Mouse (Mus musculus): ENCODE results near the gene Rsph1. TPM values are rescaled to one million over a fixed set of nuclear protein-coding genes. Genes with fewer than 3 reads are reported as not detected.

The Rsph1 gene
- polyA plus RNA-seq, 1 experiment from 2014 or later, result 6.7 TPM

- WGBS, result 74% methylated on average over 4 of the region's 4 CpGs
- Histone ChIP-seq H3K4me3 (no peak overlapping the region), H3K27me3 (no peaks in the 10 kb centered on the region), H3K4me2 (replicated peaks) (no peak overlapping the region), H3K27ac (replicated peaks) (no peak overlapping the region), H3K9me3 (no peaks in the 10 kb centered on the region), H3K4me1 (peaks cover 1% of the 10 kb centered on the region; the same call in 1 of the 2 replicates), H3K9ac (replicated peaks) (no peak overlapping the region), H3K36me3 (no peaks in the 10 kb centered on the region)
- no peak for ATAC-seq (replicated peaks)
Measured at GRCm38 (mm10) chr17:31259825-31260224, 17.4 kb downstream of the Rsph1 start.

- Histone ChIP-seq H3K27ac (replicated peaks) (no peak overlapping the region), H3K4me1 (peaks cover 4% of the 10 kb centered on the region; the same call in 1 of the 2 replicates), H3K27me3 (no peaks in the 10 kb centered on the region), H3K4me2 (replicated peaks) (no peak overlapping the region), H3K36me3 (no peaks in the 10 kb centered on the region), H3K4me3 (no peak overlapping the region), H3K9ac (replicated peaks) (no peak overlapping the region), H3K9me3 (no peaks in the 10 kb centered on the region)
- WGBS, result 94% methylated on average over 4 of the region's 4 CpGs
- ATAC-seq (replicated peaks), result no peak
Measured at GRCm38 (mm10) chr17:31259145-31259544, 18.0 kb downstream of the Rsph1 start.

DNA sequence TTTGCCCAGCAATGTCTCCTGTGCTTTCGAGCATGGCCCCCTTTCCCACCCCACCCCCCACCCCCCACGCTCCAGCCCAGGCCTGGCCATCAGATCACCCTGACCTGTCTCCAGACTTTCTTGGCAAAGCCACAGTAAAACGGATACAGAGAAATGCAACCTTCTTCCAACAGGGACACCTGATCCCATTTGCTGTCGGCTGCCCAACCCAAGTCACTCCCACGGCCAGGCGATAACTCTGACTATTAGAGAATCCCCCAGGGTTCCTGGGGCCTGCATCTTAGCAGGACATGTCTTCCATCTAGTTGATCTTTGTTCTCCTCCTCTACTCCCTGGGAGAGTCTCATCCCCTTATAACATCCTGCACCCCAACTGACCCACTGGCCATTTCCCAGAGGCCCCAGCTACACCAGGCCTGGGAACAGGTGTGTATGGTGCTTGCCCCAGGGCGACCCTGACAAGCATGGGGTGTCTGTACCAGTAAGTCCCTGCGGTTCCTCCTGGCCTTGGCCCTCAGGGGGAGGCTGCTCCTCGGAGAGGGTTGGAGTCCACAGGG lies 18.8 kb downstream of the Rsph1 start:
- no peaks in the 10 kb centered on the region for H3K9me3 ChIP-seq
- ATAC-seq (replicated peaks), result no peak
- peaks cover 4% of the 10 kb centered on the region; the same call in 1 of the 2 replicates for H3K4me1 ChIP-seq
- no peaks in the 10 kb centered on the region for H3K36me3 ChIP-seq
- H3K9ac ChIP-seq (replicated peaks), result no peak overlapping the region
- H3K4me2 ChIP-seq (replicated peaks), result no peak overlapping the region
- H3K4me3 ChIP-seq, result no peak overlapping the region
- H3K27me3 ChIP-seq, result no peaks in the 10 kb centered on the region
- WGBS, result 90% methylated on average over 9 of the region's 9 CpGs
- H3K27ac ChIP-seq (replicated peaks), result no peak overlapping the region

DNA sequence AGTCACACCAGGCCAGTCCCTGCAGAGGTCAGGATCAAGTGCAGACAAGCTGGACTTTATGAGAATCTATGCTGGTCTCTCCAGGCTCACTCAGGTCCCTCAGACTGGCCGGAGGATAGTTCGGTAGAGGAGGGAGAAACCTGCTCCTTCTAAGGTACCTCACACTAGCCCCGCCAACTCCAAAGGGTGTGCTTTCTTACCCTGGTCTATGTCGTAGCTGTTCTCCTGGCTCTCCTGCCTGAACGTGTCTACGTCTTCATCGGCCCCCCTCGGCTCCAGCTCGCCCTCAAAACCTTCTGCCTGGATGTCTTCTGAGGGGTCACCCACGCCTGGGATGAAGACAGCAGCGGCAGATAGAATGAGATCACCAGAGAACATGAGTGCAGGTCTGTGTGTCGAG lies 19.3 kb downstream of the Rsph1 start:
- no peaks in the 10 kb centered on the region for H3K27me3 ChIP-seq
- H3K4me1 ChIP-seq, result peaks cover 4% of the 10 kb centered on the region; the same call in 1 of the 2 replicates
- 92% methylated on average over 12 of the region's 12 CpGs for WGBS
- no peak overlapping the region for H3K4me3 ChIP-seq
- H3K4me2 ChIP-seq (replicated peaks), result no peak overlapping the region
- no peak overlapping the region for H3K9ac ChIP-seq (replicated peaks)
- no peak for ATAC-seq (replicated peaks)
- H3K36me3 ChIP-seq, result no peaks in the 10 kb centered on the region
- no peaks in the 10 kb centered on the region for H3K9me3 ChIP-seq
- no peak overlapping the region for H3K27ac ChIP-seq (replicated peaks)

- no peak overlapping the region for H3K4me2 ChIP-seq (replicated peaks)
- H3K4me1 ChIP-seq, result peaks cover 4% of the 10 kb centered on the region; the same call in 1 of the 2 replicates
- 86% methylated on average over 1 of the region's 1 CpGs for WGBS
- H3K36me3 ChIP-seq, result no peaks in the 10 kb centered on the region
- no peaks in the 10 kb centered on the region for H3K27me3 ChIP-seq
- no peaks in the 10 kb centered on the region for H3K9me3 ChIP-seq
- no peak overlapping the region for H3K9ac ChIP-seq (replicated peaks)
- H3K4me3 ChIP-seq, result no peak overlapping the region
- no peak overlapping the region for H3K27ac ChIP-seq (replicated peaks)
- ATAC-seq (replicated peaks), result no peak
Measured at GRCm38 (mm10) chr17:31257149-31257548, 20.0 kb downstream of the Rsph1 start.

DNA sequence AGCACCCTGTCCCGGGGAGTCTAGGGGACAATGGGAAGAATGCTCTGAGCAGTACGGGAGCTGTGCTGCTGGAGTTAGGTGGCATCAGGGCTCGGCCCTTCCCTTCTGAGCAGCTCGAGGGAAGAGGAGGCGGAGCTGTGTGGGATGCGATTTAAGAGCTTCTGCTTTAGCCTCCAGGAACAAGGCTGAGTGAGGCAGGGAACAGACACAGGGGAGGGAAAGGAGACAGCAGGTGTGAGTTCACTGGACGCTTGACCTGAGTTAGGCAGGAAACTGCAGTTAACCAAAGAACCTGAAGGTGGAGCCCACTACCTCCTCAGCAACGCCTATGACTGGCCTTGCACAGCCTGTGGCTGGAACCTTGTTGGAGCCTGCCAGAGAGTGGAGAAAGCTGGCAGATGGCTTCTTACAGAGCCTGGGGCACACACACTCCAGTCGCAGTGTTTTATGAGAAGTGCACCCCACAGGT lies 22.7 kb downstream of the Rsph1 start:
- H3K9me3 ChIP-seq, result no peaks in the 10 kb centered on the region
- no peak overlapping the region for H3K9ac ChIP-seq (replicated peaks)
- WGBS, result 5% methylated on average over 9 of the region's 9 CpGs
- peak; percentile 90 for ATAC-seq (replicated peaks)
- peaks cover 4% of the 10 kb centered on the region; the same call in 1 of the 2 replicates for H3K4me1 ChIP-seq
- no peak overlapping the region for H3K4me3 ChIP-seq
- H3K27ac ChIP-seq (replicated peaks), result no peak overlapping the region
- H3K4me2 ChIP-seq (replicated peaks), result no peak overlapping the region
- no peaks in the 10 kb centered on the region for H3K27me3 ChIP-seq
- H3K36me3 ChIP-seq, result no peaks in the 10 kb centered on the region

DNA sequence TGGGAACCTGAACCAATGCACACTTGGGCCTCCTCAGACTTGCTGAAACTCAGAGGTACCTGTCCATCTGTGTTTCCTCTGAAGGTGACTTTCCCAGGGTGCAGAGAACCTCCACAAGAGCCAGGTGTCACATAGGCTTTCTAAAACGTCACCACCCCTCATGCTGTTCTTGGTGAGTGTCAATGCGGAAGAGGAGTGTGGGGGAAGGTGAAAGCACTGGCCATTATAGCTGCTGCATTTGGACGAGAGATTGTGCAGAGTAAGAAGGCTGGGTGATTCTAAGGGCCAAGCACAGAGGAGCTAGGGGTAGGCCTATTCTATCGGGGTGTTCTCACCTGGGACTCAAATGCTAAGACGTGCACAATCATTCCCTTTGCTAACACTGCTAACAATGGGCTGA lies 23.2 kb downstream of the Rsph1 start:
- 64% methylated on average over 5 of the region's 5 CpGs for WGBS
- H3K4me3 ChIP-seq, result no peak overlapping the region
- H3K36me3 ChIP-seq, result no peaks in the 10 kb centered on the region
- no peak overlapping the region for H3K4me2 ChIP-seq (replicated peaks)
- no peak overlapping the region for H3K27ac ChIP-seq (replicated peaks)
- H3K27me3 ChIP-seq, result no peaks in the 10 kb centered on the region
- H3K9ac ChIP-seq (replicated peaks), result no peak overlapping the region
- no peaks in the 10 kb centered on the region for H3K9me3 ChIP-seq
- no peak for ATAC-seq (replicated peaks)
- peaks cover 4% of the 10 kb centered on the region; the same call in 1 of the 2 replicates for H3K4me1 ChIP-seq

- no peaks in the 10 kb centered on the region for H3K4me1 ChIP-seq
- no peak overlapping the region for H3K9ac ChIP-seq (replicated peaks)
- no peaks in the 10 kb centered on the region for H3K36me3 ChIP-seq
- H3K27me3 ChIP-seq, result no peaks in the 10 kb centered on the region
- ATAC-seq (replicated peaks), result no peak
- H3K4me2 ChIP-seq (replicated peaks), result no peak overlapping the region
- H3K27ac ChIP-seq (replicated peaks), result no peak overlapping the region
- H3K4me3 ChIP-seq, result no peak overlapping the region
- WGBS, result 46% methylated on average over 5 of the region's 5 CpGs
- H3K9me3 ChIP-seq, result no peaks in the 10 kb centered on the region
Measured at GRCm38 (mm10) chr17:31247144-31247543, 30.0 kb downstream of the Rsph1 start.

- Histone ChIP-seq H3K9ac (replicated peaks) (no peak overlapping the region), H3K4me1 (no peaks in the 10 kb centered on the region), H3K27me3 (no peaks in the 10 kb centered on the region), H3K9me3 (no peaks in the 10 kb centered on the region), H3K4me3 (no peak overlapping the region), H3K4me2 (replicated peaks) (no peak overlapping the region), H3K36me3 (no peaks in the 10 kb centered on the region), H3K27ac (replicated peaks) (no peak overlapping the region)
- no peak for ATAC-seq (replicated peaks)
- WGBS, result 88% methylated on average over 5 of the region's 5 CpGs
Measured at GRCm38 (mm10) chr17:31245321-31245720, 31.9 kb downstream of the Rsph1 start.

DNA sequence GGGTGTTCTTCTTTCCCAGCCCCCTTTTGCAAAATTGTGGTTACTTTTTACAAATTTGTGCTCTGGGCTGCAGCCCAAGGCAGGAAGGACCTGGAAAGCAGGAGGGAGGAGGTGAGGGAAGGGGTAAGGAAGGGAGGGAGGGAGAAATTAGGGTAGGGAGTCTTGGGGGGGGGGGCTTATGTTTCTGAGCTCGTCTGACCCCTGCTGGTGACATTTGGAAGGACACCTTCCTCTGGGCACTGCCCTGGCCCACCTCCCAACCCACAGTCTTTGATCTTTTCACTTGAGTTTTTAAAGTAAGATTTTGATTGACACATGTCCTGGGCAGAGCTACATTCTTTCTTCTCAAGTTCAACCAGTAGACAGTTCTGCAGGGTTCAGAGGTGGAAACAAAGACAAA lies 34.4 kb downstream of the Rsph1 start:
- Histone ChIP-seq H3K4me1 (no peaks in the 10 kb centered on the region), H3K4me2 (replicated peaks) (no peak overlapping the region), H3K4me3 (no peak overlapping the region), H3K36me3 (no peaks in the 10 kb centered on the region), H3K9me3 (no peaks in the 10 kb centered on the region), H3K27me3 (no peaks in the 10 kb centered on the region), H3K27ac (replicated peaks) (no peak overlapping the region), H3K9ac (replicated peaks) (no peak overlapping the region)
- no peak for ATAC-seq (replicated peaks)
- WGBS, result 0% methylated on average over 1 of the region's 1 CpGs

DNA sequence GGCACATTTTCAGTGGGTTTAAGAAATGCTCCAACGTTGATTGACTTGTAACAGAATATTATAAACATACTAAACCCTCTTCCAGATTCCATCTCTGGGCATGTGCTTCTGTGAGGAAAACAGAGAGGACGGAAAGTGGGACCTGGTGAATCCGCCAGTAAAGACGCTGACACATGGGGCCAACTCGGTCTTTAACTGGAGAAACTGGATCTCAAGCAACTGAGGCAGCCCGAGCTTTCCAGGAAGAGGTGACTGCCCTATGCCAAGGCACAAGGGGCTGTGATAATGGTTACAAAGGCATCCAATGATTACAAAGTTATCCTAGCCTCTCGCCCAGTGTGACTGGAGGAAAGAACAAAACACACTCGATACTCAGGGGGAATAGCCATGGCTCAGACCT lies 36.0 kb downstream of the Rsph1 start:
- 85% methylated on average over 8 of the region's 8 CpGs for WGBS
- ATAC-seq (replicated peaks), result no peak
- no peaks in the 10 kb centered on the region for H3K36me3 ChIP-seq
- no peak overlapping the region for H3K4me3 ChIP-seq
- H3K4me2 ChIP-seq (replicated peaks), result no peak overlapping the region
- no peaks in the 10 kb centered on the region for H3K4me1 ChIP-seq
- no peaks in the 10 kb centered on the region for H3K9me3 ChIP-seq
- H3K9ac ChIP-seq (replicated peaks), result no peak overlapping the region
- no peak overlapping the region for H3K27ac ChIP-seq (replicated peaks)
- H3K27me3 ChIP-seq, result no peaks in the 10 kb centered on the region

DNA sequence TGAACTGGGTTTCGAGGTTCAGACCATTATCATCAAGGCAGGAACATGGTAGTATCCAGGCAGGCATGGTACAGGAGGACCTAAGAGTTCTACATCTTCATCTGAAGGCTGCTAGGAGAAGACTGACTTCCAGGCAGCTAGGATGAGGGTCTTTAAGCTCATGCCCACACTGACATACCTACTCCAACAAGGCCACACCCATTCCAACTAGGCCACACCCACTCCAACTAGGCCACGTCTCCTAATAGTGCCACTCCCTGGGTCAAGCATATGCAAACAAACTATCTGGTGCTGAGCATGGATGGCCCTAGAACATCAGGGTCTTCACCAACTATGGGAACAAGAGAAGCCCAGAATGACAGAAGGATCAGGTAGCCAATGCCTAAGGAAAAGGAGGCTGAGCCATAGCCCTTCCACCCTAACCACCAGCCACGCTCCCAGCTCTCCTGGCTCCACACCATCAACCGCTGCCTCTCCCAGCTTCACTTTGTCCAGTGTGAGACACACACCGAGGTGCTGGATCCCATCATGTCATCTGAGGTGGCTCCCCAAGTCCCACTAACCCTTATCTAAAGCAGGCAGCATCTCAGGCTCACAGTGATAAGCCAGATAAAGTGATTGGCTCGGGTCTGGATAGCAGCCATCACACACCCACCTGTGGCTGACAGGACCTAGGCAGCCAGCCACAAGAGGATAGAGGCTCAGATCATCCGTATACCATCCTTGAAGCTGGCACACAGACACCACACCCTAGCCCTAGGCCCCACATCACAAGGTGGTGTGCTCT lies 38.8 kb downstream of the Rsph1 start:
- Histone ChIP-seq H3K9me3 (no peaks in the 10 kb centered on the region), H3K4me2 (replicated peaks) (no peak overlapping the region), H3K4me1 (no peaks in the 10 kb centered on the region), H3K27ac (replicated peaks) (no peak overlapping the region), H3K36me3 (no peaks in the 10 kb centered on the region), H3K9ac (replicated peaks) (no peak overlapping the region), H3K27me3 (no peaks in the 10 kb centered on the region), H3K4me3 (no peak overlapping the region)
- WGBS, result 87% methylated on average over 7 of the region's 7 CpGs
- no peak for ATAC-seq (replicated peaks)

Measured in forebrain, embryonic 15.5 days (tissue).